Mouse (Mus musculus): ENCODE data around the gene Osbpl9.

Osbpl9 gene

DNA sequence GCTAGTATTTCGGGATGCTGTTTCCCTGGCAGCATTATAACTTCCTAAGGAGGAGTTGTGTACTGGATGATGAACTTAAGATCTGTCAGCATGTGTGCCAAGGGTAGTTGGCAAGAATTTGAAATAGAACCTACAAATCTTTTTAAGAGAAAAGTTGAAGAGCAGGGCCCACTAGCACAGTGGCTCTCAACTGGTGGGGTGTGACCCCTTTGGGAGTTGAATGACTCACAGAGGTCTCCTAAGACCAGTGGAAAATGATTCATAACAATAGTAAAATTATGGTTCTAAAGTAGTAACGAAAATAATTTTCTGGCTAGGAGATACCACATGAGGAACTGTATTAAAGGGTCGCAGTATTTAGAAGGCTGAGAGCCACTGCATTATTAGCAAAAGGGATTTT is 67.1 kb downstream of the Osbpl9 start:
- DNase-seq (ENCODE audit: low spot score in 2 of 2) = no peak

- no peak for DNase-seq (ENCODE audit: low spot score in 2 of 2)
Measured at GRCm38 (mm10) chr4:109131256-109131872, 70.7 kb downstream of the Osbpl9 start.

- DNase-seq (ENCODE audit: low spot score in 2 of 2) = no peak
Measured at GRCm38 (mm10) chr4:109128971-109129370, 73.1 kb downstream of the Osbpl9 start.

GRCm38 (mm10) chr4:109128017-109128416 is 74.1 kb downstream of the Osbpl9 start:
- no peak for DNase-seq (ENCODE audit: low spot score in 2 of 2)

DNA sequence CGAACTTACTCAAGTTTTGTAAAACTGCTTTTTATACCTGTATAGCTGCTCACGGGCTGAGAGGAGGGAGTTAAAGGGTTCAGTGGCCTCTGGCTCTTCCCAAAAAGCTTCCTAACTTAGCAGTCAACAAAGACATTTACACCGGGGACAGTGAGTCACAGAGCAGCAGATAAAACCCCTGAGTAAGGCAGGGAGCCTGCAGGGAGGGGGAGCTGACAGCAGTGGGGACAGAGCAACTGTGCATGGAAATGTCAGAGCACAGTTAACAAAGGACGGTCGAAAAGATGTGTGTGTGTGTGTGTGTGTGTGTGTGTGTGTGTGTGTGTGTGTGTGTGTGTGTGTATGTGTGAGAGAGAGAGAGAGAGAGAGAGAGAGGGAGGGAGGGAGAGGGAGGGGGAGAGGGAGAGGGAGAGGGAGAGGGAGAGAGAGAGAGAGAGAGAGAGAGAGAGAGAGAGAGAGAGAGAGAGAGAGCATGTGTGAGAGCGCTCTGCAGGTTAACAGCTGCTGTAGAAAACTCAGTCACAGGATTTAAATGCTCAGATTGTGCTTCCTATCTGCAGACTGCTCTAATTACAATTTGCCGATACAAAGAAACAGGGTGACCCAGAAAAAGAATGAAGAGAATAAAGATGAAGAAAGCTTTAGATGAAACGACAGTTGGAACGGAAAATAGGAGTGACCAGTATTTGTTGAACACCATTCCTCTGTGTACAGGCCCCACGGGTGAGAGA is 75.1 kb downstream of the Osbpl9 start:
- DNase-seq (ENCODE audit: low spot score in 2 of 2) = peak in 1 of 2 experiments; percentile 43

DNA sequence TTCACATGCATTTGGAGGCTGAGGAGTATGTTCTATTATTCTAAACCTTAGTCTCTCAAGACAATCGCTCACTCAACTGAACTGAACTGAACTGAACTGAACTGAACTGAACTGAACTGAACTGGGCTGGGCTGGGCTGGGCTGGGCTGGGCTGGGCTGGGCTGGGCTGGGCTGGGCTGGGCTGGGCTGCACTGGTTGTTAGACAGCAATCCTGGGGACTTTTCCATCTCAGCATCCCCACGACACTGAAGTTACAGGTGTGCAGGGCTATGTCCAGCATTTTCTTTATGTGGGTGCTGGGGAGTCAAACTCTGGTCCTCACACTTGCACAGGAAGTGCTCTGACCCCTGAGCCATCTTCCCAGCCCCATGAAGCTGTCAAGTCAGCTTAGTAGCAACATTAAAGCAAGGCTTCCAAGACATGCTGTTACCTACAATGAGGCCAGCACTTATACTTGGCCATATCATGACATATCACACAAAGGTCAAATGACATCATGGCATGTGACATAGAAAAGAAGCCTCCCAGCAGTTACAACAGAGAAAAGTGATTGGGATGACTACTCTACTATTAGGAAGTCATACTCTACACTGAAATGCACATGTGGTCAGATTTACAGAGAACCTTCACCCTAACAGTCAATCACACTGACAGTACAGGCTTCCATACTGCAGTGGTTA is 76.2 kb downstream of the Osbpl9 start:
- DNase-seq (ENCODE audit: low spot score in 2 of 2) = no peak

DNA sequence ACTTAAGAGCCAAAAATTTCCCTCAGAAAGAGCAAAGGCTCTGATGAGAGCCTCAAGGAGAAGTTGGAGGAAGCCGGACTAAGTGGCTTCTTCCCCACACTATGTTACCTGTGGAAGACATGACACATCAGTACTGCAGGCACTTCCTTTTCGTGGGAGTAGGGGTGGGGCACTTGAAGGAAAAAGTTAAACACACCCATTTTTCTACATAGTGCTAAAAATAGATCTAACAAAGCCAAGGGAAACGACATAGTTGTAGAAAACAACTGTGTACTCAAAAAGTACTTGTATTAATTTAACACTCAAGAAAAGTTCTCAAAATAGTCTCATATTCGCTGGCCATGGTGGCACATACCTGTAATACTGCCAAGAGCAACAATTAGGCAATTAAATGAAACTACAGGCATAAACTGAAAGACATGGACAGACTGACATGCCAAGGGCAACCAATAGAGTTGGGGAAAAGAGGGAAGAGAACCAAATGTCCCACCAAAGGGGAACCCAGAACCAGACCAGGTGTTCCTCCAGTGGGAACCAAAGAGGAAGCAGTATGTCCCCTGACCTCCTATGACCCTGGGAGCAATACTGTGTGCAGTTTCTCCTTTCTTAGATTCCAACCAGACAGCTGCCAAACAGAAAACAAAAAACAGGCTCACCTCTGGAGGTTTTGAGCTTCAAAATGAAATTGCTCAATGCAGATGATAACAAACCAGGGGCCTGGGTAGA is 79.1 kb downstream of the Osbpl9 start:
- DNase-seq (ENCODE audit: low spot score in 2 of 2) = peak in 1 of 2 experiments; percentile 44

DNA sequence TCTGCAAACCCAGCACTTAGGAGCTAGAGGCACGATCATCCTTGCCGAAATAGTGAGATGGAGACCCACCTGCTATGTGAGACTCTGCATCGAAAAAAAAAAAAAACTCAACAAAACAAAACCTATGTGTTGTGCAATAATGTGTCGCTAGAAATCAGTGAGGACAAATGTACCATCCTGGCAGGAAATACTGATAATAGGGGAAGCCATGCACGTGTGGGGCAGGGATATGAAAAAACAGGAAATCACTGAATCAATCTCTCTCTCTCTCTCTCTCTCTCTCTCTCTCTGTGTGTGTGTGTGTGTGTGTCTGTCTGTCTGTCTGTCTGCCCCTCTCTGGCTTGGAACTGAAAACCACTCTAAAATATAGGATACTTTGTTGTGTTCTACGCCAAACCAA is 81.3 kb downstream of the Osbpl9 start:
- DNase-seq (ENCODE audit: low spot score in 2 of 2) = no peak

GRCm38 (mm10) chr4:109119641-109120125 is 82.4 kb downstream of the Osbpl9 start:
- no peak for DNase-seq (ENCODE audit: low spot score in 2 of 2)

DNA sequence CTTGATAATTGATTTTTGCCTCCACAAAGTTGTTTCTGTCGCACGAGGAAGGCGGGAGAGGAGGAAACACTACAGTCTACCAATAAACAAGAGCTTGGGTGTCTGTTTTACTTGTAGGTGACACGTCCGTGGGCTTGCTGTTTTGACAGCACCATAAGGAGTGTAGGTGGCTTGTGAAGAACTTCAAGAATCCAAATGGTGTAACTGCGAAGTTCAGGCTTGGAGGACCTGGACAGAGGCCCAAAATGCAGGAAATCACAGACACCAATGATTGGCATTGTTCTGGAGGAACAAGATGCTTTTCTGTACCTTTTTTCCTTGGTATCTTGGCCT is 83.8 kb downstream of the Osbpl9 start:
- DNase-seq (ENCODE audit: low spot score in 2 of 2) = no peak

GRCm38 (mm10) chr4:109117596-109118326 is 84.3 kb downstream of the Osbpl9 start:
- DNase-seq (ENCODE audit: low spot score in 2 of 2) = peak; percentile 90 to 93

GRCm38 (mm10) chr4:109116938-109117337 is 85.1 kb downstream of the Osbpl9 start:
- no peak for DNase-seq (ENCODE audit: low spot score in 2 of 2)

DNA sequence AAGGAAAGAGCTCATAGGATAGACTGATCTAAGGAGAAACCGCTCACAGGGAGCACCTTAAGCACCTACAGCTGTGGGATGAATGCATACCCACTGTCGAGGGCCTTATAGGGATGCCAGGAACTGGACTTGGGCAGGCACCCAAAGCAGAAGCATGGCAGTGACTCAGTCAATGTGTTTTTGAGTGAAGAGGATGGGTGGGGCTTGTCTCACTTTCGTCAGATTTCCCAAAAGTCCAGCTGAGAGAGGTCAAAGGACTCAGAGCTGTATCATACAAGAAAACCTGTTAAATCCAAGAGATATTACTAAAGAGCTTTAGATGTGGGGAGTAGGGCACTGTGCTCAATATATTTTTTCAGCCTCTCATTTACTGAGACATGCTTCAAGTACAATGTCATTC is 85.6 kb downstream of the Osbpl9 start:
- DNase-seq (ENCODE audit: low spot score in 2 of 2) = peak; percentile 71 to 74

DNA sequence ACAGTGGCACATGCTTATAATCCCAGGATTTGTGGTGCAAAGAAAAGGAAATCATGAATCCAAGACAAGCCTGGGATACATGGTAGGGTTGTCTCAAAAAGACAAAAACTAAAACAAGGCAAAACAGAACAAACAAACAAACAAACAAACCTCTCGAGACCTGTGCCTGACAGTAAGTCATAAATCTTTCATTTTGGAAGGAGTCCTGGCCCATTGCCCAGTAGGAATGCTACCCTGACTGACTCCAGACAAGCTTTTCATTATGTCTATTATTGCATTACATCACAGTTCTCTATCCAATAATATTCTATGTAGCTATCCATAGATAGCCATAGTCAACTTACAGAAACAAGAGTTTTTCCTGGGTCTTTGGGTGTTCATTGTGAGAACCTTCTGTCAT is 86.3 kb downstream of the Osbpl9 start:
- DNase-seq (ENCODE audit: low spot score in 2 of 2) = no peak

DNA sequence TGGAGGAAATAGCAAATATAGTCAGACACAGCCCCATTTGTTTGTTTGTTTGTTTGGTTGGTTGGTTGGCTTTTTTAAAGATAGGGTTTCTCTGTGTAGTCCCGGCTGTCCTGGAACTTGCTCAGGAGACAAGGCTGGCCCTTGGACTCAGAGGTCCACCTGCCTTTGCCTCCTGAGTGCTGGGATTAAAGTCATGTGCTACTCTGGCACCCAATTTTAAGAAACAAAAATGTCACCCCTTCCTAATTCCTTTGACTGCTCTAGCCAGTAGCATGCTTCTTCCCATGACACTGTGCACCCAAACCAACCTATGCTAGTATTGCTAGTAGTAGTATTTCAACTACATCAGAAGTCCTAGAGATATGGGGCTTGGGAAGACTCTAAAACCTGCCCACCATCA is 87.8 kb downstream of the Osbpl9 start:
- no peak for DNase-seq (ENCODE audit: low spot score in 2 of 2)

DNA sequence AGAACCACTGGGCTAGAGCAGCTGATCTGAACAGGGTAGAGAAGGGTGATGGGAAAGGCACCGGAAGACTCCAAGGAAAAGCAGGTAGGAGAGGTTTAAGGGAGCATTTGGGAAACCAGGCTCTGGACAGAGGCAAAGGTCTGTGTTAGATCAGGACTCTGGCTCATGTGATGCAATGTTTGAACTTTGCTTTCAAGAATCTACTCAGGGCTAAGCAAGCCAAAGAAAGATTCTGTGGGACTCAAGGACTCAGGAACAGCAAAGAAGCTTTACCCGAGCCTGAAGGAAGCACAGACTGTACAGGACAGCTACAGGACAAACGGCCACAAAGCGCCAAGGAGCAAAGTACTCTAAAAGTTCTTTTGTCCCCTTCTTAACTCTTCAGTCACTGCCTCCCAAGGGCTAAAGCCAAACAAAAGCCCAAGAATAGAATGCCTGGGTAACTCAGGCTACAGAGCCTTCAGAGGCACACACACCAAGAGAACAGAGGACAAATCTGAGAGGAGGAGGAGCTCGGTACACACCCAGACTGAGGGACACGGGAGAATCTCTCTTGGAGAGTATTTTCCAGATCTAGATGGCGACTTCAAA is 89.1 kb downstream of the Osbpl9 start:
- DNase-seq (ENCODE audit: low spot score in 2 of 2) = no peak

GRCm38 (mm10) chr4:109110978-109111377 is 91.1 kb downstream of the Osbpl9 start:
- DNase-seq (ENCODE audit: low spot score in 2 of 2) = no peak

DNA sequence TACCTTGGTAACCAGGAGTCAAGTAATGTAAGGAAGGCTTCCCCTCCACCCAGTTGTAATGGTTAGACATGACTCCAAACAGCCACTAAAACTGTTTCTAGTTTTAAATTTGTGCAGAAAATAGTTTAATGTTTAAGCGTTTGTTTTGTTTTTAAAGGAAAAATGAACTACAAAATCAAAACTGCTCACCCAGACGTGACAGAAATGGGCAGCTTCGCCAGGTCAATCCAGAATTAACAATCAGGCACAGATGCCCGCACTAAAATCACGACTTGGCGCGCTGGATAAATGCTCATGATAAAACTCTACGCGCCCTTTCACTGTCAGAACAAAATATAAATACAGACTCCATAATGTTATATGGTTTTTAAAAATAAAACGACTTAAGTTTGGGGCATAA is 92.4 kb downstream of the Osbpl9 start:
- DNase-seq (ENCODE audit: low spot score in 2 of 2) = no peak

- DNase-seq (ENCODE audit: low spot score in 2 of 2) = no peak
Measured at GRCm38 (mm10) chr4:109109012-109109411, 93.1 kb downstream of the Osbpl9 start.

GRCm38 (mm10) chr4:109106594-109106993 is 95.5 kb downstream of the Osbpl9 start:
- DNase-seq (ENCODE audit: low spot score in 2 of 2) = no peak

GRCm38 (mm10) chr4:109106034-109106433 is 96.0 kb downstream of the Osbpl9 start:
- peak in 1 of 2 experiments; percentile 47 for DNase-seq (ENCODE audit: low spot score in 2 of 2)
